Mouse (Mus musculus) kidney, embryonic 14.5 days (tissue): ENCODE data around the gene Slc28a1. TPM values are rescaled to one million over a fixed set of nuclear protein-coding genes. Genes with fewer than 3 reads are reported as not detected.
"Not testable (repeated sequence)": the region's sequence is repeated elsewhere in the genome, so short reads cannot be mapped to it uniquely, and the experiment has no call there.

Experiments used
- ATAC-seq: fragments of 200-750 bp; cut with Nextera tagmentation; 2 replicates; pipeline ENCODE4 v1.8.0; 2017; ENCODE audit warnings: moderate number of reproducible peaks, mild to moderate bottlenecking, moderate TSS enrichment, moderate library complexity; ENCODE audit not compliant: low FRiP score, low TSS enrichment
- H3K27ac ChIP-seq: fragments of 300-500 bp; sonication (generic); 2 replicates; pipeline ENCODE4 v1.5.1; 2014; ENCODE audit warnings: low read depth, mild to moderate bottlenecking, low read length, moderate library complexity, mixed read lengths
- H3K27me3 ChIP-seq: fragments of 300-500 bp; sonication (generic); 2 replicates; pipeline ENCODE4 v1.6.1; 2014; ENCODE audit warnings: mild to moderate bottlenecking, low read length; ENCODE audit not compliant: control insufficient read depth, insufficient read depth
- H3K36me3 ChIP-seq: fragments of 300-500 bp; sonication (generic); 2 replicates; pipeline ENCODE4 v1.6.1; 2014; ENCODE audit warnings: low read length, mixed read lengths; ENCODE audit not compliant: control insufficient read depth, insufficient read depth
- H3K4me1 ChIP-seq: fragments of 300-500 bp; sonication (generic); 2 replicates; pipeline ENCODE4 v1.6.1; 2014; ENCODE audit warnings: low read length, mixed read lengths; ENCODE audit not compliant: control insufficient read depth, insufficient read depth
- H3K4me2 ChIP-seq: fragments of 300-500 bp; sonication (generic); replicated peaks from 2 replicates; pipeline ENCODE4 v1.6.1; 2014; ENCODE audit warnings: low read depth, mild to moderate bottlenecking, low read length
- H3K4me3 ChIP-seq: fragments of 300-500 bp; sonication (generic); 2 replicates; pipeline ENCODE4 v1.5.1; 2014; ENCODE audit warnings: mild to moderate bottlenecking, low read length
- H3K9ac ChIP-seq: fragments of 300-500 bp; sonication (generic); 2 replicates; pipeline ENCODE4 v1.6.1; 2014; ENCODE audit warnings: low read depth, mild to moderate bottlenecking, low read length, moderate library complexity
- H3K9me3 ChIP-seq: fragments of 300-500 bp; sonication (generic); 2 replicates; pipeline ENCODE4 v1.6.1; 2016; ENCODE audit warnings: low read length; ENCODE audit not compliant: control insufficient read depth
- WGBS: fragments of 180-500 bp; shearing (Covaris S2); extraction: QIAGEN DNeasy Blood & Tissue Kit; methylation state at CpG from one replicate; pipeline ENCODE4 v1.1.7; 2014; 5-methylcytosine and 5-hydroxymethylcytosine counted together
- polyA plus RNA-seq: library from polyadenylated mRNA; unstranded; fragments of >200 nt; fragmentation: Nextera tagmentation; extraction: Ambion mirVana; gene quantifications from 2 replicates; pipeline ENCODE4 v1.2.1, GENCODE M21; 2014

Slc28a1 gene
- polyA plus RNA-seq, 1 experiment from 2014 or later, result 0.41 TPM

DNA sequence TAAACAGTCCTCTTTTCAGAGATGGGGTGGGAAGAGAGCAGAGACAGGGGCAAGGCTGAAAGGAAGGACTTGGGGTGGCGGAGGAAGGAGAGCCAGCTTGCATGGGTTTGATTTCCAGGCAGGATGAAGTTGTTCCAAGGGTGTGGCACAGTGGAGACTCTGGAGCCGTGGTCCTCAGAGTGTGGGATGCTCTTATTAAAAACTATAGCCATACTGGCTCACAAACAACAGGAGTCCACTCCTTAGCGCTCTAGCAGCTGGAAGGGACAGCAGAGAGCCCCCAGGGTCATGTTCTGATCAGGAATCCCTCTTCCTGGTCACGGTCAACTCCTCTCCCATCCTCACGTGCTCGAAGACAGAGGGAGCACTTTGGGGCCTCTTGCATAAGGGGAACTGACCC is 18.8 kb downstream of the Slc28a1 start:
- Histone ChIP-seq H3K36me3 (no peaks in the 10 kb centered on the region), H3K9me3 (no peaks in the 10 kb centered on the region), H3K4me1 (peaks cover 20% of the 10 kb centered on the region; the same call in 1 of the 2 replicates), H3K4me2 (no peak overlapping the region), H3K27ac (no peak overlapping the region), H3K27me3 (no peaks in the 10 kb centered on the region), H3K4me3 (no peak overlapping the region), H3K9ac (no peak overlapping the region)
- no peak for ATAC-seq
- 47% methylated on average over 6 of the region's 6 CpGs for WGBS

DNA sequence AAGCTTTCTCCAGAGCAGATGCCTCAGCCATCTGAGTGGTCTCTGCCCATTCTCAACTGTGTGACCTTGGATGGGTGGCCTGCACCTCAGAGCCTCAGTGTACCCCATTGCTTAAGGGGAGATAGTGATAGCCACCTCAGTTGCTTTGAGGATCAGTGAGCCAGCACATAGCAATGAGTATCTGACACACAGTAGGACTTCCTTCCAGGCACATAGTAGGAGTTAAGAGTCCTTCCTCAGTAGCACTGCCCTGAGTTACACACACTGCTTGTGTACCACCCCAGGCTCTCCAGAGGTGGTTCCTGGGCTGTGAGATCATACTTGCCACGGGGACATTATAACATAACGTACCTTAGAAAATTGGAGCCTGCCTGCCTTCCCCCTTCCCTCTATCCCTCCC is 19.3 kb downstream of the Slc28a1 start:
- 0 out of 2 replicates have a peak, but pooled peaks have one; percentile 16 for ATAC-seq
- Histone ChIP-seq H3K27ac (no peak overlapping the region), H3K4me2 (no peak overlapping the region), H3K9me3 (no peaks in the 10 kb centered on the region), H3K4me3 (no peak overlapping the region), H3K4me1 (peaks cover 20% of the 10 kb centered on the region; the same call in 1 of the 2 replicates), H3K36me3 (no peaks in the 10 kb centered on the region), H3K9ac (no peak overlapping the region), H3K27me3 (no peaks in the 10 kb centered on the region)
- 86% methylated on average over 2 of the region's 2 CpGs for WGBS

DNA sequence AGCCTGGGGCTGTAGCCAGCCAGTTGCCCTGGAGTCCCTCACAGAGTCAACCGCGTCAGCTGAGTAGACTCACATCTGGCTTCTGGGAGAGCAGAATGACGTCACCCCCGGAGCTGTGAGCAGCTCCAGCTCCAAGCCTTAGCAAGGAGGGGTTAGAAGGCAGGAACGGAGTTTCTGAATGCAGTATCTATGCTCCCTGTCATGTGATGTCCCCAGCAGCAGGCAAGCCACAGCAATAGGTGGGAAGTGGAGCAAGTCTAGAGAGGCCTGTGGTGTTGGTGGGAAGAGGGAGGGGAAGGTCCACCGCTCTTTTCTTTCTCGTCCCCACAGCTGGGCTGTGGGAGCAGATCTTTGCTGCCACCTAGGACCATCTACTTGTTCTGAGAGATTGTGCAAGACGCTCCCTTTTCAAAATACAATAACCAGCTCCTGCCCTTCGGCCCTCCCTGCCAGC is 20.0 kb downstream of the Slc28a1 start:
- Histone ChIP-seq H3K4me3 (no peak overlapping the region), H3K27me3 (no peaks in the 10 kb centered on the region), H3K4me1 (peaks cover 20% of the 10 kb centered on the region; the same call in 1 of the 2 replicates), H3K9ac (no peak overlapping the region), H3K36me3 (no peaks in the 10 kb centered on the region), H3K9me3 (no peaks in the 10 kb centered on the region), H3K27ac (no peak overlapping the region), H3K4me2 (peak overlapping the region; percentile 19)
- ATAC-seq, result peak; percentile 71
- 12% methylated on average over 9 of the region's 9 CpGs for WGBS

DNA sequence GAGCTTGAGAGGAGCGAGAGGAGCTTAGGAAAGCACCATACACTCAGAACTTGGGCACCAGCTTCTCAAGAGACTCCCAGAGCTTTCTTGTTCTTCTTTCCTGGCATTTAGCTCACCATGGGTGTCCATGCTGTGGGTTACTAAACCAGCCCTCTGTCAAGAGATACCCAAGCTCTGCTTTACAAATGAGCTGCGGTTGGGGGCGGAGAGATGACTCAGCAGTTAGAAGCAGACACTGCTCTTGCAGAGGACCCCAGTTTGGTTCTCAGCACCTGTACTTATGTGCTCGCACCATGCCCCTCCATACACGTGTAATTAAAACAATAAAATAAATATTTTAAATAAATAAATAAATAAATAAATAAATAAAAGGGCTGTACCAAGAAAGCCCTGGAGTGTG is 22.7 kb downstream of the Slc28a1 start:
- no peak overlapping the region for H3K4me2 ChIP-seq
- H3K36me3 ChIP-seq, result no peaks in the 10 kb centered on the region
- H3K4me3 ChIP-seq, result no peak overlapping the region
- no peak overlapping the region for H3K9ac ChIP-seq
- no peak for ATAC-seq
- H3K4me1 ChIP-seq, result peaks cover 13% of the 10 kb centered on the region; the same call in 1 of the 2 replicates
- H3K27ac ChIP-seq, result no peak overlapping the region
- H3K27me3 ChIP-seq, result no peaks in the 10 kb centered on the region
- WGBS, result 88% methylated on average over 5 of the region's 5 CpGs
- H3K9me3 ChIP-seq, result no peaks in the 10 kb centered on the region

DNA sequence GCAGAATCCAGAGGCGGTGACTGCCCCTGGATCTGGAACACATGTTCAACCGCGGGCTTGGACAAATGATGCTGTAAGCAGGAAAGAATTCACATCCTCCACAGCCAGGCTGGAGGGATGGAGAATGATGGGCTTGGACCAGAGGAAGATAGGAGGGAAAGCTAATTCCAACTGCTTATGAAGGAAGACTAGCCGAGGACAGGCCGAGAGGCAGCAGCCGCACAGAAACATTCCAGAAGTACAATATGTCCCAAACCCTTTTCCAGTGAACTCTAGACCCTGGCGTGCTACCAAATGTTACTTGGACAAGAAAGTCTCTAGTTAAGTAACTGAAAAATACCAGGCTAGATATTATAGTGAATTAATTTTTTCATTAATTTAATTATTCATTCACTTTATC is 24.5 kb downstream of the Slc28a1 start:
- Histone ChIP-seq H3K4me1 (no peaks in the 10 kb centered on the region), H3K4me2 (no peak overlapping the region), H3K36me3 (no peaks in the 10 kb centered on the region), H3K4me3 (no peak overlapping the region), H3K9ac (no peak overlapping the region), H3K9me3 (no peaks in the 10 kb centered on the region), H3K27ac (no peak overlapping the region), H3K27me3 (no peaks in the 10 kb centered on the region)
- ATAC-seq, result no peak
- 91% methylated on average over 7 of the region's 7 CpGs for WGBS

DNA sequence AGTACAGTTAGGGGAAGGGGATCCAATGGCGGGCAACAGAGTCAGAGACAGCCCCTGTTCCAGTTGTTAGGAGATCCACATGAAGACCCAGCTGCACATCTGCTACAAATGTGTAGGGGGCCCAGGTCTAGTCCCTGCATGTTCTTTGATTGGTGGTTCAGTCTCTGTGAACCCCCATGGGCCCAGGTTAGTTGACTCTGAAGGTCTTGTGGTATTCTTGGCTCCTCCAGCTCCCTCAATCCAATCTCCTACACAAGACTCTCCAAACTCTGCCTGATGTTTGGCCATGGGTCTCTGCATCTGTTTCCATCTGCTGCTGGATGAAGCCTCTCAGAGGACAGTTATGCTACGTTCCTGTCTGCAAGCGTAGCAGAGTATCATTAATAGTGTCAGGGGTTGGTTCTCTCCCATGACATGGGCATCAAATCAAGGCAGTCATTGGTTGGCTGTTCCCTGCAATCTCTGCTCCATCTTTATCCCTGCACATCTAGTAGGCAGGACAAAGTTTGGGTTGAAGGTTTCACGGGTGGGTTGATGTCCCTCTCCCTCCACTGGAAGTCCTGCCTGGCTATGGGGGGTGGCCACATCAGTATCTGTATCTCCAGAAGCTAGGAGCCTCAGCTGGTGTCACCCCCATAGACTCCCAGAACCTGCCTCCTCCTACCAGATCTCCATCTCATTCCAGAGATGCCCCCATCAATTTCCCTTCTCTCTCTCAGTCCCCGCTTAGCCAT is 25.2 kb downstream of the Slc28a1 start:
- Histone ChIP-seq H3K4me1 (no peaks in the 10 kb centered on the region), H3K4me3 (no peak overlapping the region), H3K27me3 (no peaks in the 10 kb centered on the region), H3K4me2 (no peak overlapping the region), H3K27ac (no peak overlapping the region), H3K36me3 (no peaks in the 10 kb centered on the region), H3K9me3 (no peaks in the 10 kb centered on the region), H3K9ac (no peak overlapping the region)
- no peak for ATAC-seq
- 82% methylated on average over 5 of the region's 5 CpGs for WGBS

DNA sequence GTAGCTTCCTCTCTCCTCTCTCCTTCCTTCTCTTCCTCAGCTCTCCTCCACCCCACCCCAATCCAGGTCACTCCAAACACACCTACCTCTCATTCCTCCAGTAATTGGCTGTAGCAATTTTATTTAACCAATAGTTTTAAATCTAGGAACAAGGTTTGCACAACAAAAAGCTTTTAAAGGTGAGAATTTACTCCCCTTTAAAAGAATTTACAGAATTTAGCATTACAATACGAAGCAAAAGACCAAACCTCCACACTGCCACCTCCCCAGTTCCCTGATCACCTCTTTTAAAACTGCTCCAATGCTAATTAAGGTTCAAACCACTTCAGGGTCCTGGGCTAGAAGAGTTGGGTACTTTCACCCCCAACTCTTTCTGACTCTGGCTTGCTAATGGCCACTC is 26.9 kb downstream of the Slc28a1 start:
- H3K4me1 ChIP-seq, result no peaks in the 10 kb centered on the region
- H3K4me3 ChIP-seq, result no peak overlapping the region
- H3K9ac ChIP-seq, result no peak overlapping the region
- ATAC-seq, result no peak
- WGBS, result 65% methylated on average over 1 of the region's 1 CpGs
- H3K27me3 ChIP-seq, result no peaks in the 10 kb centered on the region
- no peak overlapping the region for H3K27ac ChIP-seq
- no peaks in the 10 kb centered on the region for H3K36me3 ChIP-seq
- H3K9me3 ChIP-seq, result no peaks in the 10 kb centered on the region
- no peak overlapping the region for H3K4me2 ChIP-seq

DNA sequence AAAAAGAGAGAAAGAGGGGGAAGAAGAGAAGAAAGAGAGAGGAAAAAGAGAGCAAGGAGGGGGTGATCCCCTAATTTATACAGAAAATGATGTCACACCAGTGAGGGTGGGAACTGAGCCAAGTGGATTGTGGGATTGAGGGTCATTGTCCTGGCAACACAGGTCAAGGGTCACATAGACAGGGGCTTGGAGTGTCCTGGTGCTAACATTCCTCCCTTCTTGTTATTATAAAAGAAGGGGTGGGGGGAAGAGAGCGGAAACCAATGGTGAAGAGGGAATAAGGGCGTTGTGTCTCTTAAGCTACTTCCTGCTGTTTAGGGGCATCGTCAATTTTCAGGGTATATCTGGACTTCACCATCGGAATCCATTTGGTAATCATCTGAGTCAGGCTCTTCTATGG is 28.5 kb downstream of the Slc28a1 start:
- H3K4me2 ChIP-seq, H3K4me3 ChIP-seq, H3K9ac ChIP-seq, H3K9me3 ChIP-seq, ATAC-seq, H3K36me3 ChIP-seq, H3K27me3 ChIP-seq, H3K27ac ChIP-seq, H3K4me1 ChIP-seq: not testable (repeated sequence)
- WGBS, result 70% methylated on average over 4 of the region's 4 CpGs

DNA sequence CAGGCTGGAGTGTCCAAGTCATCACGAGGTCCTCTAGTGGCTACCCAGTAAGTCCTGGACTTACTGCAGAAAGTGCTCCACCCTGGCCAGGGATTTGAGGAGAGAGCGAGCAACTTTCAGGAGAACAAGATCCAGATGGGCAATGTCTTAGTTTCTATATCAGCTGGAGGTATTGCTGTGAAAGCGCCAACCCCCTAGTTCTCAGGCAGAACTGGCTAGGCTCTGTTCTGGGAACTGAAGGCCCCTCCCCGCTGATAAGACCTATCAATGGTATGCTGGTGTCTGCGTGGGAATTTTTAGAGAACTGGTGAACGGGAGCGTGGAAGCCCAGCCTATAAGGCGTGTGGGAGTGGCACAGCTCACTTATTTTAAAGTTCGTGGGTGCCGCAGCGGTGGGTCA is 35.2 kb downstream of the Slc28a1 start:
- Histone ChIP-seq H3K4me1 (no peaks in the 10 kb centered on the region), H3K9me3 (no peaks in the 10 kb centered on the region), H3K27me3 (no peaks in the 10 kb centered on the region), H3K36me3 (no peaks in the 10 kb centered on the region), H3K4me2 (no peak overlapping the region), H3K4me3 (no peak overlapping the region), H3K27ac (no peak overlapping the region), H3K9ac (no peak overlapping the region)
- whole genome bisulfite sequencing, result 86% methylated on average over 11 of the region's 11 CpGs
- no peak for ATAC-seq
